Mouse (Mus musculus): Measurements from ENCODE around the gene Smagp. TPM values are rescaled to one million over a fixed set of nuclear protein-coding genes. Genes with fewer than 3 reads are reported as not detected.
"Not testable (repeated sequence)": the region's sequence is repeated elsewhere in the genome, so short reads cannot be mapped to it uniquely, and the experiment has no call there.

Gene Smagp
- polyA plus RNA-seq, 1 experiment from 2014 or later: 40.6 TPM

- H3K4me3 ChIP-seq (replicated peaks; ENCODE audit: low read length): peak overlapping the region; percentile 89
- H3K9me3 ChIP-seq (replicated peaks; ENCODE audit: control insufficient read depth, low read length): no peaks in the 10 kb centered on the region
- peak overlapping the region; percentile 86 for H3K4me2 ChIP-seq (ENCODE audit: low read depth, low read length)
- WGBS: 8% methylated on average over 43 of the region's 43 CpGs
- H3K4me1 ChIP-seq (ENCODE audit: control insufficient read depth, insufficient read depth, low read length): peaks cover 14% of the 10 kb centered on the region
- H3K9ac ChIP-seq (ENCODE audit: low read length): peak overlapping the region; percentile 74
- H3K36me3 ChIP-seq (ENCODE audit: control insufficient read depth, insufficient read depth, low read length): peaks cover 9% of the 10 kb centered on the region; the same call in 1 of the 2 replicates
- H3K27me3 ChIP-seq (ENCODE audit: control insufficient read depth, insufficient read depth, low read length): no peaks in the 10 kb centered on the region
- peak overlapping the region; percentile 68 for H3K27ac ChIP-seq (ENCODE audit: low read length)
- no peak; the same call in none of the 2 replicates for ATAC-seq (ENCODE audit: insufficient read depth, low FRiP score)
Observed at GRCm38 (mm10) chr15:100614218-100614995, 22.3 kb downstream of the Smagp start.

GRCm38 (mm10) chr15:100613584-100613983 lies 23.2 kb downstream of the Smagp start:
- Histone ChIP-seq H3K9me3 (replicated peaks; ENCODE audit: control insufficient read depth, low read length) (no peaks in the 10 kb centered on the region), H3K4me2 (ENCODE audit: low read depth, low read length) (peak overlapping the region; percentile 50), H3K36me3 (ENCODE audit: control insufficient read depth, insufficient read depth, low read length) (peaks cover 5% of the 10 kb centered on the region; the same call in 1 of the 2 replicates), H3K4me3 (replicated peaks; ENCODE audit: low read length) (peak overlapping the region; percentile 24), H3K4me1 (ENCODE audit: control insufficient read depth, insufficient read depth, low read length) (peaks cover 14% of the 10 kb centered on the region), H3K9ac (ENCODE audit: low read length) (peak overlapping the region; percentile 29; the same call in 1 of the 2 replicates), H3K27ac (ENCODE audit: low read length) (no peak overlapping the region), H3K27me3 (ENCODE audit: control insufficient read depth, insufficient read depth, low read length) (no peaks in the 10 kb centered on the region)
- WGBS: 10% methylated on average over 16 of the region's 16 CpGs
- ATAC-seq (ENCODE audit: insufficient read depth, low FRiP score): no peak

GRCm38 (mm10) chr15:100612432-100612831 lies 24.3 kb downstream of the Smagp start:
- no peak for ATAC-seq (ENCODE audit: insufficient read depth, low FRiP score)
- no peak overlapping the region for H3K4me2 ChIP-seq (ENCODE audit: low read depth, low read length)

DNA sequence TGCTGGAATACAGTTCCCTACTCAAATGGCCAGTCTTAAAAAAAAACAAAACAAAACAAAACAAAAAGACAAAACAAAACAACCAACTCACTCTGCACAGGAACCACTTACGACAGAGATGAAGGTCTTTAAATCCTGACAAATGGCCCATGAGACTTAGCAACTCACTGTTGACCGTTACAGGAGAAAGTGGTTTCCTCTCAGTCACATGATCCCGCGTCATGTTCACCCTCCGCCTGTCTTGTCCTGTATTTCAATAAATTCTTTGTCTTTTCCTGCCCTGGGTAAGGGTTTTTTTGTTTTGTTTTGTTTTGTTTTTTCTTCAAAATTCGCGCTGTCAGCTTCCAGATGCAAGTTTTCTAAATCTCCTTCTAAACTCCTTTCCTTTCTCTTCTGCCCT lies 24.8 kb downstream of the Smagp start:
- Histone ChIP-seq H3K27me3 (ENCODE audit: control insufficient read depth, insufficient read depth, low read length) (no peaks in the 10 kb centered on the region), H3K4me2 (ENCODE audit: low read depth, low read length) (no peak overlapping the region), H3K9ac (ENCODE audit: low read length) (no peak overlapping the region), H3K9me3 (replicated peaks; ENCODE audit: control insufficient read depth, low read length) (no peaks in the 10 kb centered on the region), H3K4me1 (ENCODE audit: control insufficient read depth, insufficient read depth, low read length) (peaks cover 13% of the 10 kb centered on the region), H3K4me3 (replicated peaks; ENCODE audit: low read length) (no peak overlapping the region), H3K36me3 (ENCODE audit: control insufficient read depth, insufficient read depth, low read length) (no peaks in the 10 kb centered on the region), H3K27ac (ENCODE audit: low read length) (no peak overlapping the region)
- no peak for ATAC-seq (ENCODE audit: insufficient read depth, low FRiP score)
- 78% methylated on average over 7 of the region's 7 CpGs for WGBS

More at GRCm38 (mm10) chr15:100612432-100612831, 24.3 kb downstream of the Smagp start:
- no peaks in the 10 kb centered on the region for H3K9me3 ChIP-seq (replicated peaks; ENCODE audit: control insufficient read depth, low read length)
- no peak overlapping the region for H3K4me3 ChIP-seq (replicated peaks; ENCODE audit: low read length)
- H3K36me3 ChIP-seq (ENCODE audit: control insufficient read depth, insufficient read depth, low read length): 0 out of 2 replicates have a peak, but pooled peaks cover under 1% of the 10 kb centered on the region
- H3K27me3 ChIP-seq (ENCODE audit: control insufficient read depth, insufficient read depth, low read length): no peaks in the 10 kb centered on the region
- no peak overlapping the region for H3K9ac ChIP-seq (ENCODE audit: low read length)
- H3K4me1 ChIP-seq (ENCODE audit: control insufficient read depth, insufficient read depth, low read length): peaks cover 14% of the 10 kb centered on the region
- WGBS: 61% methylated on average over 2 of the region's 2 CpGs
- H3K27ac ChIP-seq (ENCODE audit: low read length): no peak overlapping the region

DNA sequence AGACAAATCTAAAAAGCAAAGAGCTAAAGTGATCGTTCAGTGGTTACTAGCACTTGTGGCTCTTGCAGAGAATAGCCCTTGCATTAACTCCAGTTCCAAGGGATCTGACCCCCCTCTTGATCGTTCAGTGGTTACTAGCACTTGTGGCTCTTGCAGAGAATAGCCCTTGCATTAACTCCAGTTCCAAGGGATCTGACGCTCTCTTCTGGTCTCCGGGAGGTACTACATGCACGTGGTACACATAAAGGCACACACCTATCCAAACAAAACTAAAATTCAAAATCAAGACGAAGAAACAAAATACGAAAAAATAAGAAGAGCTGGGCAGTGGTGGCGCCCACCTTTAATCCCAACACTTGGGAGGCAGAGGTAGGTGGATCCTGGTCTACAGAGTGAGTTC lies 30.1 kb downstream of the Smagp start:
- H3K27ac ChIP-seq (ENCODE audit: low read length); H3K9ac ChIP-seq (ENCODE audit: low read length); H3K4me3 ChIP-seq (replicated peaks; ENCODE audit: low read length); H3K36me3 ChIP-seq (ENCODE audit: control insufficient read depth, insufficient read depth, low read length); H3K4me1 ChIP-seq (ENCODE audit: control insufficient read depth, insufficient read depth, low read length); H3K9me3 ChIP-seq (replicated peaks; ENCODE audit: control insufficient read depth, low read length); ATAC-seq (ENCODE audit: insufficient read depth, low FRiP score); H3K27me3 ChIP-seq (ENCODE audit: control insufficient read depth, insufficient read depth, low read length); H3K4me2 ChIP-seq (ENCODE audit: low read depth, low read length): not testable (repeated sequence)
- 92% methylated on average over 8 of the region's 8 CpGs for WGBS

DNA sequence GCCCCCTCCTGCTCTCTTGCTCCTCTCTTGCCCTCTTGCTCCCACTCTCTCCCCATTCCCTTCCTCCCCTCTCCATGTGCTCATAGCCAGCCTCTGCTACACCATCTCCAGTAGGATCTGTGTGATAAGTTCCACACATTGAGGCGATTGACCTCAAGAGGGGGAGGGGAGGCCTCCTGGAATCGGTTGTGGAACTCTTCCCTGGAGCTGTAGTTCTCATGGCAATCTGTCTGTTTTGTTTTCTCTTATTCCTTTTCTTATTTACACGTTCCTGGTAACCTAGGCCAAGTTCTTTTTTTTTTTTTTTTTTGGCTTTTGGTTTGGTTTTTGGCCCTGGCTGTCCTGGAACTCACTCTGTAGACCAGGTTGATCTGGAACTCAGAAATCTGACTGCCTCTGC lies 35.1 kb downstream of the Smagp start:
- Histone ChIP-seq H3K27me3 (ENCODE audit: control insufficient read depth, insufficient read depth, low read length) (peaks cover 10% of the 10 kb centered on the region), H3K9me3 (replicated peaks; ENCODE audit: control insufficient read depth, low read length) (no peaks in the 10 kb centered on the region), H3K4me2 (ENCODE audit: low read depth, low read length) (no peak overlapping the region), H3K4me1 (ENCODE audit: control insufficient read depth, insufficient read depth, low read length) (peaks cover 15% of the 10 kb centered on the region), H3K4me3 (replicated peaks; ENCODE audit: low read length) (no peak overlapping the region), H3K36me3 (ENCODE audit: control insufficient read depth, insufficient read depth, low read length) (no peaks in the 10 kb centered on the region), H3K27ac (ENCODE audit: low read length) (no peak overlapping the region), H3K9ac (ENCODE audit: low read length) (no peak overlapping the region)
- WGBS: 46% methylated on average over 3 of the region's 3 CpGs
- ATAC-seq (ENCODE audit: insufficient read depth, low FRiP score): no peak

DNA sequence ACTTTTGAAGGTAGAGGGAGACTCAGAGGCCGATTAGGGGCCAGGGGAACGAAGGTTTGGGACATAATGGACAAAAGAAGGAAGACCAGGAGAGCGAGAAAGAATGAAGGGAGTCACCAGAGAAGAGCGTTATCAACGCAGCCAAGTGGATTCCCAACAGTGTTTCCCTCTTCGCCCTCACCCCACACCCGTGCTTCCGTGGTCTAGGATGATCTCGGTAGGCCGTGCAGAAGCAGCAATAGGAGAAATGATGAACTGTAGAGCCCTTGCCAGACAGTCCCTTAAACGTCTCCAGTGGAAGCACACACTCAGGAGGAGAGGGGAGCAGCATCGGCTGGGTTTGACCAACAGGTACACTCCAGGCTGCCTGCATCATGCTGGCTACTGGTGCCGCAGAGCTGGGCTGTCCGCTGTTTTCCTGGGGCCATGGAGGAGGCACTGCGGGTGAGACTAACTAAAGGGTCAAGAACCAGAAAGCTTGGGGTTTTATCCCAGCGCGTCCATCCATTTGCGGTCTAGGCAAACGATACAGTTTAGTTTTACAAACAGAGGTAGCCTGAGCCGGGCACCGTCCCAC lies 36.0 kb downstream of the Smagp start:
- H3K9ac ChIP-seq (ENCODE audit: low read length): no peak overlapping the region
- H3K27me3 ChIP-seq (ENCODE audit: control insufficient read depth, insufficient read depth, low read length): peaks cover 10% of the 10 kb centered on the region
- 27% methylated on average over 21 of the region's 21 CpGs for WGBS
- peak overlapping the region; percentile 86 for H3K4me3 ChIP-seq (replicated peaks; ENCODE audit: low read length)
- no peaks in the 10 kb centered on the region for H3K9me3 ChIP-seq (replicated peaks; ENCODE audit: control insufficient read depth, low read length)
- H3K27ac ChIP-seq (ENCODE audit: low read length): no peak overlapping the region
- peak overlapping the region; percentile 99 for H3K4me2 ChIP-seq (ENCODE audit: low read depth, low read length)
- no peaks in the 10 kb centered on the region for H3K36me3 ChIP-seq (ENCODE audit: control insufficient read depth, insufficient read depth, low read length)
- H3K4me1 ChIP-seq (ENCODE audit: control insufficient read depth, insufficient read depth, low read length): peaks cover 15% of the 10 kb centered on the region
- ATAC-seq (ENCODE audit: insufficient read depth, low FRiP score): no peak

DNA sequence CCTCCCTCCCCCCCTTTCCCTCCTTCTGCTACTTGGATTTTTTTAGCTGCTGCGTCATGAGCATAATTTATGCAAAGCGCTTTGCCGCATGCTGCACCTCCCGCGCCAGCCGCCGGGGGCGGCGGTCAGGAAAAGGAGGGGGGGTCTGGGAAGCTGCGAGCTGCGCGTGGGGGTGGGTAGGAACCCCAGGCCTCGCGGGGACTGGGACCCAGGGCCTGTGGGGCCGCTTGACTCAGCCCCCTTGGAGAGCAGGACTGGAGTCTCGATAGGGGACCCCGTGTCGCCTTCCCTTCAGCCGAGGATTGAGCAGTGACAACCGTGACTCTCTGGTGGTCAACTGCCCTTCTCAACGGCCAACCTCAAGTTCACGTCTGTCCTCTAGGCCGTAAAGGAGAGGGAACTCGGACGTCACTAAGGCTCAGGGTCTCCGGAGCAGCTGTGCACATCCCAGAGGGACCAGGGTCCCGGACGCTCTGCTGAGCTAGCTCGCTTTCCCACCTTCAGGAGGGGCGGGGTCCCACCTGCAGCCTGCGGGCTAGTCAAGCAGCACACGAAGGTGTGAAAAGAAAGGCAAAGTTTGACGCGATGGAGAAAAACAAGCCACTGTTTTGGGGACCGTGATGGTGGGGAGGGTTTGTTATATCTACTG lies 36.6 kb downstream of the Smagp start:
- Histone ChIP-seq H3K4me3 (replicated peaks; ENCODE audit: low read length) (peak overlapping the region; percentile 86), H3K4me1 (ENCODE audit: control insufficient read depth, insufficient read depth, low read length) (peaks cover 15% of the 10 kb centered on the region), H3K9ac (ENCODE audit: low read length) (peak overlapping the region; percentile 91), H3K4me2 (ENCODE audit: low read depth, low read length) (peak overlapping the region; percentile 99), H3K9me3 (replicated peaks; ENCODE audit: control insufficient read depth, low read length) (no peaks in the 10 kb centered on the region), H3K27me3 (ENCODE audit: control insufficient read depth, insufficient read depth, low read length) (peaks cover 10% of the 10 kb centered on the region), H3K27ac (ENCODE audit: low read length) (peak overlapping the region; percentile 46; the same call in 1 of the 2 replicates), H3K36me3 (ENCODE audit: control insufficient read depth, insufficient read depth, low read length) (no peaks in the 10 kb centered on the region)
- 2% methylated on average over 35 of the region's 35 CpGs for WGBS
- ATAC-seq (ENCODE audit: insufficient read depth, low FRiP score): peak; percentile 59

All from stomach, embryonic 16.5 days (tissue).